Mouse (Mus musculus) heart, postnatal 14 days (tissue): ENCODE measurements around the gene Gm10134. TPM values are rescaled to one million over a fixed set of nuclear protein-coding genes. Genes with fewer than 3 reads are reported as not detected.

ENCODE experiments used
- DNase-seq, 2 experiments: peaks; one replicate each; pipeline ENCODE4 v3.0.0; 2021 to 2022
- intact Hi-C: fragments of 180-260 bp; cut with DNase I; formaldehyde crosslinking; loops from one replicate; pipeline ENCODE4 v1.15.1; 2025
- total RNA-seq, 2 experiments: library from RNA; stranded (reverse); gene quantifications; 2 replicates each; pipeline ENCODE4 v1.2.3; 2021

Gm10134 gene
- total RNA-seq, 2 experiments from 2014 or later = 1.2 to 1.4 TPM

GRCm38 (mm10) chr2:28547237-28548172 lies 41.6 kb downstream of the Gm10134 start:
- peak; percentile 88 to 93 for DNase-seq
- intact Hi-C loops = loop anchor here (1.0 to 2.0 kb wide), 2 partner anchors 30 to 37 kb away; no protein-coding TSS in a partner anchor

GRCm38 (mm10) chr2:28549157-28549556 lies 43.3 kb downstream of the Gm10134 start:
- DNase-seq = no peak
- intact Hi-C loops = loop anchor here (2.0 kb wide), 1 partner anchor 36 kb away; no protein-coding TSS in a partner anchor

GRCm38 (mm10) chr2:28552301-28552700 lies 46.4 kb downstream of the Gm10134 start:
- no peak for DNase-seq
- intact Hi-C loops = no loop called here

Other genes with a start within 250 kb of the Gm10134 start
- gene Ppp1r26, start 59.3 kb upstream of the Gm10134 start, total RNA-seq = 1 to 10 TPM; 3.2 to 3.6 TPM
- gene 1700007K13Rik, start 39.8 kb upstream of the Gm10134 start, total RNA-seq = not detected
- gene Mrps2, start 38.0 kb upstream of the Gm10134 start, total RNA-seq = 10 to 100 TPM; 41.5 to 44.7 TPM
- gene Gbgt1, start 9.2 kb upstream of the Gm10134 start, total RNA-seq = 1 to 10 TPM; 2.6 to 3.7 TPM
- gene Ralgds, start 7.0 kb downstream of the Gm10134 start, total RNA-seq = 10 to 100 TPM; 14.5 to 18.2 TPM
- not detected for gene Cel, start 57.3 kb downstream of the Gm10134 start, total RNA-seq
- gene Gtf3c5, start 77.7 kb downstream of the Gm10134 start, total RNA-seq = 10 to 100 TPM in 1 of 2 experiments, 1 to 10 TPM in 1; 9.8 to 10.9 TPM
- not detected for gene Gfi1b, start 115.9 kb downstream of the Gm10134 start, total RNA-seq
- 10 to 100 TPM; 19.4 to 20.4 TPM for gene Tsc1, start 135.1 kb downstream of the Gm10134 start, total RNA-seq
- gene Spaca9, start 193.6 kb downstream of the Gm10134 start, total RNA-seq = under 1 TPM in 1 of 2 experiments, not detected in 1; 0.53 TPM
- gene Ak8, start 194.1 kb downstream of the Gm10134 start, total RNA-seq = under 1 TPM in 1 of 2 experiments, not detected in 1; 0.24 TPM